10 mouse cellular contexts compared by ENCODE assay signal in the genomic region with DNA sequence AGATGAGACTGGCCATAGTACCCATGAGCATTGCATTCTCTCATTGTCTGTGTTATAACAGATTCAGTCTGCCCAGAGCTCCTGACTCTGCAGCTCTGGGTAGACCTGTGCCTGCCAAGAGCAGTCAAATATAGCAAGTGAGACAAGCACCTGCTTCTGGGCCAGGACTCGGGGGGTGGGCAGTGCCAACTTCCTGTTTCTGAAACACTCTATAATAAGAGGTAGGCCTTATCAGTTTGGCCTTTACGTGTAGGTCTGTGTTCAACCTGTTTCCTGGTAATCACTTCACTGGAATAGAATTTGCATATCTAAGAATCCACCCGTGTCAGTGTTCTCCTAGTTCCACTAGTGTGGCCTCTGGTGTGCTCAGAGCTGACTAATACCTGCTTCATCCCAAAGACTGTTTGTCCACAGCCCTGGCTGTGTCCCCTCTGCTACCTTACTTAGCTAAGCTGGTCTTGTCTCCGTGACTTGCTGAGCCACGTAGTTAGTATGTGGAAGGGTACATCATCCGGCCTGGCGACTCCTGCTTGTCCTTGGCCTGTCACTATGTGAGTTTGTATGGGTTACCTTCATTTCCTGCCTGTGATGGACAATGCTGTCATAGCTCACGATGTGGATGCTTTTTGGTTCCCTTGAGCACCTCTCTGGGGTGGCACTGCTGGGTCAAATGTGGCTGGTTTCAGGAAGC. TPM values are rescaled to one million over a fixed set of nuclear protein-coding genes. Genes with fewer than 3 reads are reported as not detected.
DNase-seq lines count a peak whose midpoint lies in the region; ATAC-seq lines count a peak whose summit lies in the region.
"Had no signal": no experiment of that assay in that cellular context is flagged by ENCODE, and none has a peak within 500 bp of the region (broad histone marks: within the 10 kb centered on the region; RNA-seq: fewer than 3 reads in every experiment).

No protein-coding gene starts in this region.

- H3K9ac ChIP-seq in heart, embryonic 12.5 days, result 0 out of 2 replicates have a peak overlapping the region, but pooled peaks have one; percentile 15
- H3K9ac ChIP-seq in midbrain, embryonic 13.5 days (replicated peaks), result no peak overlapping the region
- H3K9ac ChIP-seq: lung, embryonic 14.5 days had no signal

- ATAC-seq in heart, embryonic 12.5 days (ENCODE audit: insufficient number of reproducible peaks, low FRiP score), result no peak
- no peak for ATAC-seq in midbrain, embryonic 13.5 days

- H3K36me3 ChIP-seq in heart, embryonic 12.5 days, result no peaks in the 10 kb centered on the region
- H3K36me3 ChIP-seq in midbrain, embryonic 13.5 days, result no peaks in the 10 kb centered on the region

- H3K27me3 ChIP-seq in heart, embryonic 12.5 days (replicated peaks), result peaks cover 4% of the 10 kb centered on the region; the same call in 1 of the 2 replicates
- no peaks in the 10 kb centered on the region for H3K27me3 ChIP-seq in midbrain, embryonic 13.5 days

- DNase-seq in gastrocnemius, adult 8-10 months (ENCODE audit: low spot score in 2 of 2), result peak; percentile 54 to 72
- no peak for DNase-seq in gastrocnemius, postnatal 10 days
- DNase-seq in MEL-GATA-1-ER (ENCODE audit: extremely low read depth, low read depth) (peak; percentile 73), MN1 (ENCODE audit: low spot score) (no peak), adipocyte (ENCODE audit: low spot score) (no peak)
- peak; percentile 36 for DNase-seq in naive thymus-derived CD4-positive, alpha-beta T cell, adult 2 months (ENCODE audit: low read depth)
- DNase-seq: kidney, postnatal 10 days; lung, embryonic 14.5 days had no signal

- H3K4me1 ChIP-seq in heart, embryonic 12.5 days (replicated peaks), result peaks cover 28% of the 10 kb centered on the region
- H3K4me1 ChIP-seq in midbrain, embryonic 13.5 days (replicated peaks), result peaks cover 11% of the 10 kb centered on the region

- no peak overlapping the region for H3K27ac ChIP-seq in heart, embryonic 12.5 days (ENCODE audit: poor library complexity, severe bottlenecking)
- no peak overlapping the region for H3K27ac ChIP-seq in midbrain, embryonic 13.5 days

- WGBS in heart, embryonic 12.5 days, result 64% methylated on average over 8 of the region's 8 CpGs
- 86% methylated on average over 8 of the region's 8 CpGs for WGBS in midbrain, embryonic 13.5 days

- H3K9me3 ChIP-seq in heart, embryonic 12.5 days (replicated peaks), result no peaks in the 10 kb centered on the region
- H3K9me3 ChIP-seq in midbrain, embryonic 13.5 days, result no peaks in the 10 kb centered on the region

- H3K4me2 ChIP-seq in heart, embryonic 12.5 days, result no peak overlapping the region
- H3K4me2 ChIP-seq in midbrain, embryonic 13.5 days (replicated peaks), result no peak overlapping the region
- H3K4me2 ChIP-seq: lung, embryonic 14.5 days had no signal

- no peak overlapping the region for H3K4me3 ChIP-seq in heart, embryonic 12.5 days
- no peak overlapping the region for H3K4me3 ChIP-seq in midbrain, embryonic 13.5 days (replicated peaks)

RNA-seq across cellular contexts. Expression of a gene that starts 2.6 kb away (rescaled TPM):
- under 1 TPM; 0.18 to 0.48 (median 0.27) TPM for total RNA-seq in gastrocnemius, adult 8-10 months (2022)
- under 1 TPM; 0.75 to 0.77 TPM for total RNA-seq in gastrocnemius, postnatal 10 days (2021)
- polyA plus RNA-seq in heart, embryonic 12.5 days (2016; fragmentation: Nextera tagmentation; extraction: Ambion mirVana), result not detected in 2 replicates
- polyA plus RNA-seq in midbrain, embryonic 13.5 days (2015; fragmentation: Nextera tagmentation; extraction: Ambion mirVana), result 0.39 and 0.59 TPM in 2 replicates

RNA-seq across cellular contexts. Expression of a gene that starts 13.0 kb away (rescaled TPM):
- under 1 TPM in 3 of 4 experiments, not detected in 1; 0.12 to 0.18 (median 0.16) TPM for total RNA-seq in gastrocnemius, adult 8-10 months (2022)
- under 1 TPM in 1 of 2 experiments, not detected in 1; 0.21 TPM for total RNA-seq in gastrocnemius, postnatal 10 days (2021)
- polyA plus RNA-seq in heart, embryonic 12.5 days (2016; fragmentation: Nextera tagmentation; extraction: Ambion mirVana), result 0.18 and 0.49 TPM in 2 replicates
- polyA plus RNA-seq in midbrain, embryonic 13.5 days (2015; fragmentation: Nextera tagmentation; extraction: Ambion mirVana), result 0.17 and 0.31 TPM in 2 replicates
- polyA plus RNA-seq: lung, embryonic 14.5 days had no signal

RNA-seq across cellular contexts. Expression of a gene that starts 15.0 kb away (rescaled TPM):
- total RNA-seq in gastrocnemius, adult 8-10 months (2022), result under 1 TPM; 0.12 to 0.29 (median 0.20) TPM
- total RNA-seq in gastrocnemius, postnatal 10 days (2021), result under 1 TPM in 1 of 2 experiments, not detected in 1; 0.11 TPM
- 0.77 TPM in 2 replicates for polyA plus RNA-seq in heart, embryonic 12.5 days (2016; fragmentation: Nextera tagmentation; extraction: Ambion mirVana)
- 0.06 and 0.09 TPM in 2 replicates for polyA plus RNA-seq in midbrain, embryonic 13.5 days (2015; fragmentation: Nextera tagmentation; extraction: Ambion mirVana)

RNA-seq across cellular contexts. Expression of a gene that starts 18.5 kb away (rescaled TPM):
- 10 to 100 TPM; 14.3 to 18.2 (median 16.1) TPM for total RNA-seq in gastrocnemius, adult 8-10 months (2022)
- total RNA-seq in gastrocnemius, postnatal 10 days (2021), result 1 to 10 TPM; 3.4 to 3.9 TPM
- polyA plus RNA-seq in heart, embryonic 12.5 days (2016; fragmentation: Nextera tagmentation; extraction: Ambion mirVana), result 5.4 and 5.8 TPM in 2 replicates
- polyA plus RNA-seq in midbrain, embryonic 13.5 days (2015; fragmentation: Nextera tagmentation; extraction: Ambion mirVana), result 35.9 and 40.0 TPM in 2 replicates

RNA-seq across cellular contexts. Expression of a gene that starts 23.7 kb away (rescaled TPM):
- 100 to 1,000 TPM in 3 of 4 experiments, 10 to 100 TPM in 1; 69.5 to 173 (median 143) TPM for total RNA-seq in gastrocnemius, adult 8-10 months (2022)
- total RNA-seq in gastrocnemius, postnatal 10 days (2021), result 10 to 100 TPM; 35.9 to 37.9 TPM
- polyA plus RNA-seq in heart, embryonic 12.5 days (2016; fragmentation: Nextera tagmentation; extraction: Ambion mirVana), result 4.1 and 5.3 TPM in 2 replicates
- polyA plus RNA-seq in midbrain, embryonic 13.5 days (2015; fragmentation: Nextera tagmentation; extraction: Ambion mirVana), result 3.4 and 4.0 TPM in 2 replicates

Comparison
In these comparisons a context has a peak if more than half of its experiments do, and no peak if none do; other contexts are left out.
1. DNase-seq: peak in gastrocnemius, adult 8-10 months (2 of 2), MEL-GATA-1-ER (single experiment) and naive thymus-derived CD4-positive, alpha-beta T cell, adult 2 months (single experiment); none in gastrocnemius, postnatal 10 days (single experiment), MN1 (single experiment) and adipocyte (single experiment).